Mouse (Mus musculus): Measurements from ENCODE around the gene Bcl11b. TPM values are rescaled to one million over a fixed set of nuclear protein-coding genes. Genes with fewer than 3 reads are reported as not detected.

Bcl11b gene
- polyA plus RNA-seq, 1 experiment from 2014 or later, result 4.6 TPM

GRCm38 (mm10) chr12:108005816-108006626, 2.6 kb upstream of the Bcl11b start:
- H3K9me3 ChIP-seq (ENCODE audit: control insufficient read depth, low read length), result no peaks in the 10 kb centered on the region
- peak overlapping the region; percentile 31 for H3K4me3 ChIP-seq (ENCODE audit: low read depth, low read length)
- H3K27me3 ChIP-seq (ENCODE audit: control insufficient read depth, insufficient read depth, low read length), result 0 out of 2 replicates have a peak, but pooled peaks cover 4% of the 10 kb centered on the region
- peak overlapping the region; percentile 35; the same call in 1 of the 2 replicates for H3K9ac ChIP-seq (ENCODE audit: low read length)
- H3K4me1 ChIP-seq (replicated peaks; ENCODE audit: control insufficient read depth, insufficient read depth), result 0 out of 2 replicates have a peak, but pooled peaks cover 2% of the 10 kb centered on the region
- H3K4me2 ChIP-seq (replicated peaks; ENCODE audit: low read depth), result peak overlapping the region; percentile 92
- 3% methylated on average over 40 of the region's 56 CpGs for WGBS
- no peaks in the 10 kb centered on the region for H3K36me3 ChIP-seq (ENCODE audit: control insufficient read depth, insufficient read depth, low read length)
- H3K27ac ChIP-seq (replicated peaks), result peak overlapping the region; percentile 45; the same call in 1 of the 2 replicates
- TF ChIP-seq CTCF (IDR thresholded peaks at IDR 0.05; ENCODE audit: low read depth) (peak; percentile 71), EP300 (optimal IDR thresholded peaks at IDR 0.05) (no peak)
- ATAC-seq (ENCODE audit: low FRiP score, low TSS enrichment) (peak; percentile 72), DNase-seq (ENCODE audit: low spot score) (peak; percentile 82)

- Histone ChIP-seq H3K4me2 (replicated peaks; ENCODE audit: low read depth) (peak overlapping the region; percentile 92), H3K9me3 (ENCODE audit: control insufficient read depth, low read length) (no peaks in the 10 kb centered on the region), H3K36me3 (ENCODE audit: control insufficient read depth, insufficient read depth, low read length) (no peaks in the 10 kb centered on the region), H3K9ac (ENCODE audit: low read length) (peak overlapping the region; percentile 31; the same call in 1 of the 2 replicates), H3K4me1 (replicated peaks; ENCODE audit: control insufficient read depth, insufficient read depth) (0 out of 2 replicates have a peak, but pooled peaks cover 2% of the 10 kb centered on the region), H3K27me3 (ENCODE audit: control insufficient read depth, insufficient read depth, low read length) (0 out of 2 replicates have a peak, but pooled peaks cover 4% of the 10 kb centered on the region), H3K27ac (replicated peaks) (peak overlapping the region; percentile 79), H3K4me3 (ENCODE audit: low read depth, low read length) (peak overlapping the region; percentile 32)
- peak; percentile 8; the same call in 1 of the 2 replicates for ATAC-seq (ENCODE audit: low FRiP score, low TSS enrichment)
- TF ChIP-seq EP300 (optimal IDR thresholded peaks at IDR 0.05), result no peak
- TF ChIP-seq CTCF (IDR thresholded peaks at IDR 0.05; ENCODE audit: low read depth), result no peak
- WGBS, result 15% methylated on average over 14 of the region's 14 CpGs
- DNase-seq (ENCODE audit: low spot score), result no peak
Measured at GRCm38 (mm10) chr12:108005488-108005800, 2.0 kb upstream of the Bcl11b start.

GRCm38 (mm10) chr12:108004701-108005487, 1.5 kb upstream of the Bcl11b start:
- peak overlapping the region; percentile 79 for H3K27ac ChIP-seq (replicated peaks)
- H3K27me3 ChIP-seq (ENCODE audit: control insufficient read depth, insufficient read depth, low read length), result 0 out of 2 replicates have a peak, but pooled peaks cover 4% of the 10 kb centered on the region
- TF ChIP-seq CTCF (IDR thresholded peaks at IDR 0.05; ENCODE audit: low read depth) (peak; percentile 29; the same call in 1 of the 2 replicates), EP300 (optimal IDR thresholded peaks at IDR 0.05) (no peak)
- no peaks in the 10 kb centered on the region for H3K36me3 ChIP-seq (ENCODE audit: control insufficient read depth, insufficient read depth, low read length)
- DNase-seq (ENCODE audit: low spot score) (peak; percentile 48), ATAC-seq (ENCODE audit: low FRiP score, low TSS enrichment) (peak; percentile 24; the same call in 1 of the 2 replicates)
- 2% methylated on average over 43 of the region's 43 CpGs for WGBS
- peak overlapping the region; percentile 32 for H3K4me3 ChIP-seq (ENCODE audit: low read depth, low read length)
- H3K4me1 ChIP-seq (replicated peaks; ENCODE audit: control insufficient read depth, insufficient read depth), result 0 out of 2 replicates have a peak, but pooled peaks cover 2% of the 10 kb centered on the region
- H3K9me3 ChIP-seq (ENCODE audit: control insufficient read depth, low read length), result no peaks in the 10 kb centered on the region
- H3K9ac ChIP-seq (ENCODE audit: low read length), result peak overlapping the region; percentile 31; the same call in 1 of the 2 replicates
- peak overlapping the region; percentile 92 for H3K4me2 ChIP-seq (replicated peaks; ENCODE audit: low read depth)

- Histone ChIP-seq H3K9me3 (ENCODE audit: control insufficient read depth, low read length) (no peaks in the 10 kb centered on the region), H3K27me3 (ENCODE audit: control insufficient read depth, insufficient read depth, low read length) (0 out of 2 replicates have a peak, but pooled peaks cover 4% of the 10 kb centered on the region), H3K9ac (ENCODE audit: low read length) (peak overlapping the region; percentile 70), H3K4me3 (ENCODE audit: low read depth, low read length) (peak overlapping the region; percentile 59), H3K4me2 (replicated peaks; ENCODE audit: low read depth) (peak overlapping the region; percentile 92), H3K4me1 (replicated peaks; ENCODE audit: control insufficient read depth, insufficient read depth) (0 out of 2 replicates have a peak, but pooled peaks cover 2% of the 10 kb centered on the region), H3K36me3 (ENCODE audit: control insufficient read depth, insufficient read depth, low read length) (no peaks in the 10 kb centered on the region), H3K27ac (replicated peaks) (peak overlapping the region; percentile 91)
- TF ChIP-seq EP300 (optimal IDR thresholded peaks at IDR 0.05) (no peak), CTCF (IDR thresholded peaks at IDR 0.05; ENCODE audit: low read depth) (peak; percentile 73)
- ATAC-seq (ENCODE audit: low FRiP score, low TSS enrichment), result peak; percentile 70
- peak; percentile 80 for DNase-seq (ENCODE audit: low spot score)
- WGBS, result under 1% methylated on average over 35 of the region's 35 CpGs
Measured at GRCm38 (mm10) chr12:108003928-108004327, 526 bp upstream of the Bcl11b start.

- ATAC-seq (ENCODE audit: low FRiP score, low TSS enrichment) (no peak), DNase-seq (ENCODE audit: low spot score) (peak; percentile 33)
- Histone ChIP-seq H3K4me2 (replicated peaks; ENCODE audit: low read depth) (peak overlapping the region; percentile 92), H3K36me3 (ENCODE audit: control insufficient read depth, insufficient read depth, low read length) (no peaks in the 10 kb centered on the region), H3K4me3 (ENCODE audit: low read depth, low read length) (peak overlapping the region; percentile 59), H3K4me1 (replicated peaks; ENCODE audit: control insufficient read depth, insufficient read depth) (0 out of 2 replicates have a peak, but pooled peaks cover 2% of the 10 kb centered on the region), H3K27me3 (ENCODE audit: control insufficient read depth, insufficient read depth, low read length) (0 out of 2 replicates have a peak, but pooled peaks cover 4% of the 10 kb centered on the region), H3K27ac (replicated peaks) (peak overlapping the region; percentile 36; the same call in 1 of the 2 replicates), H3K9me3 (ENCODE audit: control insufficient read depth, low read length) (no peaks in the 10 kb centered on the region), H3K9ac (ENCODE audit: low read length) (peak overlapping the region; percentile 62)
- TF ChIP-seq EP300 (optimal IDR thresholded peaks at IDR 0.05) (no peak), CTCF (IDR thresholded peaks at IDR 0.05; ENCODE audit: low read depth) (no peak)
- WGBS, result 2% methylated on average over 65 of the region's 78 CpGs
Measured at GRCm38 (mm10) chr12:108002436-108003189, 789 bp downstream of the Bcl11b start.

All from stomach, postnatal 0 days (tissue).